Mouse (Mus musculus) urinary bladder, postnatal 4 days (tissue): ENCODE data around the gene Slc24a4.
A peak's percentile ranks its signal among the peaks of the same experiment; 100 is the strongest.

ENCODE experiments used
- DNase-seq, 2 experiments: peaks; one replicate each; pipeline ENCODE4 v3.0.0; 2021 to 2022; ENCODE audit warnings: low spot score in 2 of 2

Slc24a4 gene

DNA sequence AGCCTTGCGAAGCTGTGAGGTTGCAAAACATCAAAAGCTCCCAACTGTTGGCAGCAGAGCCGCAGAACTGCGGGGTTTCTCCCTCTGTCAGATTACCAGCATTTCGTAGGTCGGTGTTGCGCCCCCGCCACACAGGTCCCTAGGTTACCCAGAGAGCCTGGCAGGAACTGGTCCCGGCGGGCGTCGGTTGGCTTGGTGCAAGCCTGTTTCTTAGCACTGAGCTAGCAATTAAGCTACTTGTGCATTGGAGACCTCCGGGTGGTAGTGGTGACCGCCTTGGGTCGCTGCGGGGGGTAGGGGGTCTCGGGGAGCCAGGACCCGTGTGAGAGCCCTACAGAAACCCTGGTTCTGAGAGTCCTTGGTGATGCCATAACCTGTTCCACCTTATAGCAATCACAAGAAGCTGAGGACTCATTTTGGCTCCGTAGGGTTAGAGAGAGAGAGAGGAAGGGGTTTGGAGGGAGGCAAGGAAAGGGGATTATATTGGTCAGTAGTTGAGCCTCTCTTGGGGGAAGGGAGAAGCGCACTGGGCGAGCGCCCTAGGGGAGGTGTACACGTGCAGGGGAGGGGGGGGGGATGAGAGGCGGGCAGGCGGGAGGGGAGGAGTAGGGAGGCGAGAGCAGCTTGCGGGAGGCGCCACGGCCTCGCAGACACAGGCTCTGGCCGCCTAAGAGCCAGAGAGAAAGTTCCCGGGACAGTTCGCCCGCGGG is at the start of gene Slc24a4:
Gene Slc24a4 (plus strand): TSS at position 653 of the 710 bp plus-strand sequence.
- no peak for DNase-seq

DNA sequence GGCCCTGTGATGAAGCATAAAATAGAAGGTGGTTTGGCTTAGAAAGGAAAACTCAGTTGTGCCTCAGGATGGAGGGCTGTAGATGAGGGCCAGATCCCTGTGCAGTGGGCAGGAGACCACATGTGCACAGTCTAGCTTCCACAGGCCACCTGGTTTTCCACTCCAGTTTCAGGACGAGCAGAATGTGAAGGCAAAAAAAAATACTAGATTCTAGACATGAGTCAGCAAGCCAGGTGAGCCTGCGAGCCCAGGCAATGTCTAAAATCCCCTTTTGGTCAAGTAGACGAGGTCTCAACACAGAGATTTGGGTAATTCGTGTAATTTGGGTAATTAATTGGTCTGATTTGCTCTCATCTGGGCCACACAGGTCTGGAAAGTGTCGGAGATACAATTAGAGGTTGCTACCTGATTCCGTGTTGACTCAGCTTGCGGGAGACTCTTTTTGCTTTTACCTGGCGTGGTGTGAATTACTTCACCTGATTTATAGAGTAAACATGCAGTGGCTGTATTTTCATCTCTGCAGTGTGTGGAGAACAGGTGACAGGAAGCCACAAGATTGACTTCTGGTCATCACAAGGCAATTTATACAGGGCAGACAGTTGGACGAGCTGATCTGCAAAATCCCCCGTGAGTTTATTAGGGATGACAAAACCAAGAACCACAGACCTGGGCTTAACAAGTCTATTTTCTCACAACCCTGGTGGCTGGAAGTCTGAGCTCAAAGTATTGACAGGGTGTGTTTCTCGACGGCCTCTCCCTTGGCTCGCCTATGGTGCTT is 45.7 kb upstream of the Slc24a4 start:
- no peak for DNase-seq

- DNase-seq = no peak
Measured at GRCm38 (mm10) chr12:102090535-102090934, 38.0 kb upstream of the Slc24a4 start.

DNA sequence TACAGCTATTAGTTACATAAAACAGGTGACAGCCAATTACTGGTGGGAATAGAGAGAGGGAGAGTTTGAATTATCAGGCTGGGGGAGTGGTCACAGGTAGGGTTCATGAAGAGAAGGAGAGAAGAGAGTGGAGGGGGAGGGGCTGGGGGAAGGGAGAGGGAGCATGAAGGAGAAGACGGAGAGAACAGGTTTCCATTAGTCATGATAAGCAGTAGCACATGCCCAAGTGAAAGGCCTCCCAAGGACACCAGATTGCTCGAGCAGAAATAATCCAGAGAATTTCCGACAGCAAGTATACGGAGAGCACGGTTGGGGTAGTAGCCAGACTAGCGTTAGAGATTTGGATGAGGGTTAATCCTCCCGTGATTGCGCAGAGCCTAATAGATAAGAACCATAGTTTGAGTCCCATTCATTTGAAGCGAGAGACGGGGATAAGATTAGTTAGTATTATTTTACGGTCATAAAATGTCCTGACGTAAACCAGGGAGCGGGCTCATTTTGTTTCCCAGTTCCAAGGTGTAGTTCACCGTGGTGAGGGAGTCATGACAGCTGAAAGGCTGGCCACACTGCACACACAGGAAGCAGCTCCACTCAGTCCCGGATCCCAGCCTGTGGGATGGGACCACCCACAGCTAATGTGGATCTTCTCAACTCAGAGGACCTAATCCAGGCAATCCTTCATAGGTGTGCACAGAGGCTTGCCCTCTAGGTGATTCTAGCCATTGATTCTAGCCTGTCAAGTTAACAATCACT is 36.0 kb upstream of the Slc24a4 start:
- DNase-seq = no peak

DNA sequence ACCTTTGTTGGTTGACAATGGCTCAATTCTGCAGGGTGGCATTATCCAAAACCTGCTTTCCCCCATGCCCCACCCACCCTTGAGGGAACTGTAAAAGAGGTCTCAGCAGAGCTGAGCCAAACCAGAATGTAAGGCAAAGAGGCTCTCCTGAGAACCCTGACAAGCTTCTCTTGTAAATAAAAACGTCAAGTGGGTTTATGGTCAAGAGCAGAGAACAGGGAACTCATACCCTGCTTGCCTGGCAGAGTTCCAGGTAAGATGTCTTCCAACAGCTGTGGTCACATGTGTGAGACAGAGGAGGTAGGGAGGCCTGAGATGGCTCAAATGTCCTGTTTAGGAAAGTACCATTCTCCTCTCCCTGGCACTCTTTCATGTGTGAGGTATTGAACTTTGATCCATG is 22.5 kb upstream of the Slc24a4 start:
- DNase-seq = no peak

GRCm38 (mm10) chr12:102108851-102109250 is 19.7 kb upstream of the Slc24a4 start:
- DNase-seq = no peak

- no peak for DNase-seq
Measured at GRCm38 (mm10) chr12:102112491-102112890, 16.0 kb upstream of the Slc24a4 start.

DNA sequence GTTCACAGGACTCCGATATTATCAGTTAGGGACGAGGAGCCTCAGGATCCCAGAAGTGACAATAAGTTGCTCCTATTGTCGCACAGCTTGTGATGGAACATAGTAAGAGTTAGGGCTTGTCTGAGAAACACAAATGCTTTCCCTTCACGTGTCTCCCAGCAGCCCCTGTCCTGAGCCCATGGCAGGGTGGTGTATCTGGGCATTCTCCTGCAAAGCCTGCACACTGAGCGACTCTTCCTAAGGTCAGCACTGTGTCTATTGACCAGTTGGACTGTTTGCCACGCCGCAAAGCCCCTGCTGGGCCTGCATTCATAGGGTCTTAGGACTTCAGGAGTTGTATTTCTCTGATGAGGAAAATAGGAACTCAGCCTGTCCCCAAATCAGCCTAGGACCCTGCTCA is 15.6 kb upstream of the Slc24a4 start:
- DNase-seq = no peak

DNA sequence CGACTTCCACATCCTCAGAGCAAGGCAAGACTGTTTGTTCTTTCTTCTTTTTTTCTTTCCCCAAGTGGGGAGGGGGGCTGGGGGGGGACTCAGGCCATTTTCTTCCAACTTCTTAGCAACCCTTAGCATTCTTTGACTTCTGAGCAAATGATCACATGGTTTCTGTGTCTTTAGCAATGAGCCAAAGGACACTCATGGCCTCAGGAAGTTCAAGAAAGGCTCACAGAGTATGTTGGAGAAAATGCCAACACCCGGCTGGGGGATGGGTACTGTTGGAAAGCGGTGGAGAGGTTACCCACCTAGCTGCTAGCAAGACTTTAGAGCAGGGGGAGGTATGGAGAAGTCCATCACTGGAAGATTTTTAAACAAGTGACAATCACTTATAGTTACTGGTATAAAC is 15.1 kb upstream of the Slc24a4 start:
- DNase-seq = no peak

GRCm38 (mm10) chr12:102116580-102116979 is 12.0 kb upstream of the Slc24a4 start:
- DNase-seq = no peak

DNA sequence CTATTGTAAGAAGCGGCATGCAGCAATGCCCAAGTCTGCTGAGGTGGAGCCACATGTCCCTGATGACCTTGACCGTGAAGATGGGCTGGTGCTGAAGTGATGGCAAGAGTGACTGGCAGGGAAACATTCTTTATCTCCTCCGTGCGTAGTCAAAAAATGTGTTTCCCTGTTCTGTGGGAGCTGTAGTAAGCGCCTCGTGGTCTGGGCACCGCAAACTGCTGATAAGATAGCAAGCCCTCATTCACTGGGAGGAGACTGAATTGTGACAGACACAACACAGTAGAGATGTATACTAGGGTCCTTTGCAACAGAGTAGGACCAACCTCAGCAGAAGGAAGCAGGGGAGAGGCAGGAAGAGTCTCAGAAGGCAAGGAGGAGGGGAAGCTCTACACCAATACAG is 10.5 kb upstream of the Slc24a4 start:
- DNase-seq = no peak

DNA sequence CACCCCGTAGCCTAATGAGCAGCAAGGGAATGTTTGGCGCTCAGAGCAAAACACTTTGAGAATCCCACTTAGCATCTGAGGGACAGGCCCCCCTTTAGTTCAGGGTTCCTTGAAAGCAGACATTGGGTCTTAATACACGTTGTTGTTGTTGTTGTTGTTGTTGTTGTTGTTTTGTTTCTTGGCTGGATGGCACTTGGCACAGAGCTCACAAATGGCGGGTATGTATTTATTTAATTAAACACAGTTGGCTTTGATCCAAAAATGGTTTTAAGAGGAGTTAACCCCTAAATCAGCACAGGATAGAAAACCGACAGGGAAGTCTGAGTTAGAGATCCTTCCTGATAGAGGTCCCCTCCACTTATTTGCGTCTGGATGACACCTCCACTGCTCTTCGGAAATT is 932 bp upstream of the Slc24a4 start:
- DNase-seq = no peak

DNA sequence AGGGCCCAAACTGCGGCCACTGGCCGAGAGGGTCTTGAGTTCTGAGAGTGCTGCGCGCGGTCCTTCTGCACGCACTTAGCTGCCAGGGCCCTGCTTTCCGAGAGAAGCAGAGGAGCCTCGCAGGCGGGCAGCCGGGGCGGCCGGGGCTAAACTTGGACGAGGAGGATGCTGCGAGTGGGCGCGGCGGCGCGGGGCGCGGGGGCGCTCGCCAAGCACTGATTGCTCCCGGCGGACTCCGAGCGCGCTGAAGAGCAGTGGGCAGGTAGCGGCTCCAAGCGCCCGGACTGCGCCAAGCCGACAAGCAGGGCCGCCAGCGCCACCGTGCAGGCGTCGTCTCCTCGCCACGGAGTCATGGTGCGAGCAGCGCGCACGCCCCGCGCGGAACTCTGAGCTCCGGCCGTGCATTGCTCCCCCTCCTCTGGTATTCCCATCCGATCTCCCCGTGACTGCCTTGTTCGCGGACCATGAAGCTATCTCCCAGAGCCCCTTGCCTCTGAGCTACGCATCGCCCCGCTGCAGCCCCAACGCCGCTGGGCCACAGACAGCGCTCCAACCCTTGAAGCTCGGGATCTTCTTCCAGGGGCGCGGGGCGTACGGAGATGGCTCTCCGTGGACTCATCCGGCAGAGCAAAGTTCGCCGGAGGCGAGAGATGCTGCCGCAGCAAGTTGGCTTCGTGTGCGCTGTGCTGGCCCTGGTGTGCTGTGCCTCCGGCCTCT is 416 bp downstream of the Slc24a4 start:
- peak in 1 of 2 experiments; percentile 31 for DNase-seq

GRCm38 (mm10) chr12:102129508-102130030 is 1.0 kb downstream of the Slc24a4 start:
- no peak for DNase-seq

DNA sequence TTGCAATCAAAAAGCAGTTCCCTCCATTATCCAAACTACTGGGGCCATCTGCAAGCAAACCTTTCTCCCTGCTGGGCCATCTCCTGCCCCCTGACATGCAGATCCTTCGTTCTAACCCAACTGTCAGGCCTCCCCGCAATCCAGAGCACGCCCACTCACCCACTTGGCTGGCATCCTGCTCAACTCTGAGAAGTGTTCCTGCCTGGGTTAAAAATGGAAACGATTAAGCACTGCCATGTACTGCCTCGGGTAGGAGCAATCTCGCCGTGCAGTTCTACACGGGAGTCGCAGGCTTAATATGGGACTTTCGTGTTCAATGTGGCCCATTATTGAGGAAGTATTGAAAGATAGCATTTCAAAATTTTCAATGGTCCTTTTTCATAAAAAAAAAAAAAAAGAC is 11.2 kb downstream of the Slc24a4 start:
- DNase-seq = no peak

DNA sequence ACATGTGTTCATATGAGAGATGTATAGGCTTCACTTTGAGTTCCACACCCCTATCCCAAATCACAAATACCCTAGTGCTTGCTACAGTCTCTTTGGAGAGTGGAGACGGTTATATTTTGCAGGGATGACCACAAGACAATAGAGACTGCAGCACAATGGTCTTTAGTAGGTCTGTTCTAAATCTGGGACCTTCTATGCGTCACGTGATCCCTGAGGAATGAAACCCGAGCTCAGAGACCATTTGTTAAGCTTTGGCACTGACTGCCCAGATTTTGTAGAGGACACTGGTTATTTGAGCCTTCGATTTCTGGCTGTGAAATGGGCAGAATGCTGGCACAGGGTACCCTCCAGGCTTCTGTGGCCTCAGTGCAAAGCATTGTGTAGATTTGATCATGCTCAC is 12.8 kb downstream of the Slc24a4 start:
- no peak for DNase-seq

DNA sequence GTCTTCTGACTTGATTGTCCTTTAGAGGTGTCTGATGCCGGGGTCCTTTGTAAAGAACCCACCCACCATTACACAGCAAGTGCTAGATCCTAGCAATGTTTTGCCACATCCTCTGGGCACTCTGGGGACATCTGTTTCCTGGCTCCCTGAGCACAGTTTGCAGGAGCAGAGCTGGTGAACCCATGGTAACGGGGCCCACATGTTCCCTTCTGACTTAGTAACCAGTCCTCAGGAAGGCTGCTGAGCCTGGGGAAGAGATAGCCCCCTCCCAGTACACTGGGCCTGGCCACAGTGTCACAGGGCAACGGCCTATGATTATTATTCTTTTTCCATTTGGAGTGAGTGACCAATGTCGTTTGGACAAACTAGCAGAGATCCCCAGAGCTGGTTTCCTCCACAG is 19.1 kb downstream of the Slc24a4 start:
- no peak for DNase-seq

DNA sequence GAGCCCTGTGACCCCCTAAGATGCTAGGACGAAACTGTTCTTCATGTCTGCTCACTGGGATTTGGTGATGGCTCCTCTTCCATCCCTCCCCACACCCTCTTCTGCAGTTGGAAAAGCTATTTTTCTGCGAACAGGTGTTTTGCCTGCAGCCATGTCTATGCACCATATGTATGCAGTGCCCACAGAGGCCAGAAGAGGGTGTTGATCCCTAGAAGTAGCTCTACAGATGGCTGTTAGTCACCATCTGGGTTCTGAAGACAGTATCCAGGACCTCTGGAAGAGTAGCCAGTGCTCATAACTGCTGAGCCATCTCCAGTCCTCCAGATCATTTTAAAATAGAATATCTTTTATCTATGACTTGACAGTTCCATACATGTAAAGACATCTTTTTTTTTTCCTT is 20.2 kb downstream of the Slc24a4 start:
- DNase-seq = no peak

DNA sequence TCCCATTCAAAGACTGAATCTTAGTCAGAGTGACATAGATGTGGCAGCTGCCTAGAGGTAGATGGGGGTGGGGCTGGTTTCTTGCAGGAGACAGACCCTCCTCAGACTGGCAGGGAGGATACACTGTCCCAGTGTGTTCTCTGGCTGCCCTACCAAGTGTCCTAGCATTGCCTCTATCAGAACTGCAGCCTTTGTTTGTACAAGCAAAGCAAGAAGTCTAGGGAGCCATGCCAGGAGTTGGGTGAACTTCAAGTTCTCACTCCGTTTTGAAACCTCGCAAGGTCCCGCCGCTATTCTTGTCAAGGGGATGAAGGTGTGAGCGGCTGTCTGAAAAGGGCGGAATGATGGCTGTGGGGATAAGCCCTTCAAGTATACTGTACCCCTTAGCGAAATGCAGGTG is 22.7 kb downstream of the Slc24a4 start:
- DNase-seq = no peak

GRCm38 (mm10) chr12:102153796-102154195 is 25.3 kb downstream of the Slc24a4 start:
- DNase-seq = no peak

DNA sequence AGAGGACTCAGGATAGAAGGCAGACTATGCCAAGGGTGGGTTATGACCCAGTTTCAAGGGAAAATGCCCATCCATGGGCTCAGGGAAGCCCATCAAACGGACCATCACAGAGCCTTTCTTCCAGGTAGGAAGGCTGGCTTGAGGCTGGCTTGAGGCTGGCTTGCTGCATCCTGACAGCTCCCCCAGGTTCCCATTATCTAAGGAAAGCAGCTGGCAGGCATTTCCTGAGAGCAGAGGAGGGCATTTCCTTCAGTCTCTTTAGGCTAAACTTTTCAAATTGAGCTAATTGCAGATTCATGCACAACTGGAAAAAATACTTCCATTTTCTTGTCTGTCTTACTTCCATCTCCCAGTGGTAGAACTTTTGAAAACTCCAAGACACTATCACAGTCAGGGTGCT is 26.3 kb downstream of the Slc24a4 start:
- no peak for DNase-seq

- no peak for DNase-seq
Measured at GRCm38 (mm10) chr12:102164632-102165031, 36.1 kb downstream of the Slc24a4 start.
